Mouse (Mus musculus) heart, postnatal 0 days (tissue): ENCODE data around the gene Mrpl51.
"Not testable (repeated sequence)": the region's sequence is repeated elsewhere in the genome, so short reads cannot be mapped to it uniquely, and the experiment has no call there.

Experiments used
- CTCF ChIP-seq: IDR thresholded peaks from 2 replicates; pipeline ENCODE4 v1.5.1; 2016; ENCODE audit warnings: antibody characterized with exemption, control low read depth, low read depth
- EP300 ChIP-seq: IDR thresholded peaks from 2 replicates; pipeline ENCODE4 v1.6.1; 2016; ENCODE audit warnings: antibody characterized with exemption, low read depth

- not testable (repeated sequence) for TF ChIP-seq CTCF, EP300
Measured at GRCm38 (mm10) chr6:125162615-125163305, 28.8 kb upstream of the Mrpl51 start.
